Mouse (Mus musculus) kidney, adult 8-10 months (tissue): ENCODE measurements around the gene Pde6d.

ENCODE experiments used
- DNase-seq, 2 experiments: peaks; one replicate each; pipeline ENCODE4 v3.0.0; 2022

Gene Pde6d

GRCm38 (mm10) chr1:86582451-86583096, at the start of gene Pde6d, which contains the start of gene Cops7b:
Gene Pde6d (minus strand): TSS chr1:86582629.
Gene Cops7b (plus strand): TSS chr1:86582904.
- peak; percentile 95 to 97 for DNase-seq

GRCm38 (mm10) chr1:86630527-86630926, 48.1 kb upstream of the Pde6d start:
- no peak for DNase-seq

DNA sequence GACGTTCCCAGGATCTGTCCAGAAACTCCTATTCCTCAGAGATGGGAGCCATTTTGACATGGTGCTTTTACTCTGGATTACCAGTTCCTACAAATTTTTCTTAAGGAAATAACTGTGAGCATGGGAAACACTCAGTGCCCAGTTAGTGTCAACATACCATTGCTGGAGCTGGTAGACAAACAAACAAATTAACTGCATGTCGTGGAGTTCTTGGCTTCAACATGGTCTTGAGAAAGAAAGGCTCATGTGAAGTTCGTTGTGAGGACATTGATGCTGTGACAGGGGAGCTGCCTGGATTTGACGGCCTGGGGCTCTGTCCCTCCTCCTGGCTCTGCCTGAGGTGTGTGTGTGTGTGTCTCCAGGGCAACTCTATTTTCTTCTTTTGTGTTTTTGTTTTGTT, 47.5 kb upstream of the Pde6d start:
- DNase-seq, result no peak

DNA sequence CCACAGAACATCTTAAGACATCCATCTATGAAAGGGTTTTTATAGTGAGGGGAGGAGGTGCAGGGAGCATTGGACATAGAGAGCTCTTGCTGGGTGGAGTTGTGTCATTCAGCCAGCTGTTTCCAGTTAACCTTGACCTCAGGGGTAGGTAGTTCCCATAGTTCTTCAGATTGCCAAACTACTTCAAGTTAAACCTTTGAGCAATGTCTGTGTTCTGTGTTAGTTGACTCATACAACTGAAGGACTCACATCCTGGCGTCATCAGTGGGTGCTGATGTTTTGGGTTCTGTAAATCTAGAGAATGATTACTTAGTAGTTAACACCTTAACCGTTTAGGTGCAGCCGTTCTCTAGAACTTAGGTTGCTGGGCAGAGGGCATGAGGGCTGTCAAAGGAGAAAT, 45.8 kb upstream of the Pde6d start:
- peak; percentile 20 to 35 for DNase-seq

GRCm38 (mm10) chr1:86623001-86624000, 40.9 kb upstream of the Pde6d start:
- no peak for DNase-seq

- peak in 1 of 2 experiments; percentile 31 for DNase-seq
Measured at GRCm38 (mm10) chr1:86622296-86622695, 39.9 kb upstream of the Pde6d start.

- peak; percentile 26 to 69 for DNase-seq
Measured at GRCm38 (mm10) chr1:86618454-86619125, 36.2 kb upstream of the Pde6d start.

- no peak for DNase-seq
Measured at GRCm38 (mm10) chr1:86614269-86614668, 31.8 kb upstream of the Pde6d start.

DNA sequence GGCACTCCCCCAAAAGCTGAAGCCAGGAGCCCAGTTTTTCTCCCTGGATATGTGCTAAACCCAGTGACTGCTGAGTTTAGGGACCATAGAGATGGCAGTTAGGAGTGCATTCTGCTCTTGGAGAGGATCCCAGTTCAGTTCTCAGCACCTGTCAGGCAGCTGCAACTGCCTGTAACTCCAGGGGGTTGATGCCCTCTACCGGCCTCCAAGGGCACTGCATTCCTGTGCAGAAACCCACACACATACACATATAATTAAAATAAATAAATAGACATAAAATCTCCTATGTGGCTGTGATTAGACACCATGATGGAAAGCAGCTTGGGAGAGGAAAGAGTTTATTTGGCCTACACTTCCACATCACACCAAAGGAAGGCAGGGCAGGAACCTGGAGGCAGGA, 29.7 kb upstream of the Pde6d start:
- no peak for DNase-seq

DNA sequence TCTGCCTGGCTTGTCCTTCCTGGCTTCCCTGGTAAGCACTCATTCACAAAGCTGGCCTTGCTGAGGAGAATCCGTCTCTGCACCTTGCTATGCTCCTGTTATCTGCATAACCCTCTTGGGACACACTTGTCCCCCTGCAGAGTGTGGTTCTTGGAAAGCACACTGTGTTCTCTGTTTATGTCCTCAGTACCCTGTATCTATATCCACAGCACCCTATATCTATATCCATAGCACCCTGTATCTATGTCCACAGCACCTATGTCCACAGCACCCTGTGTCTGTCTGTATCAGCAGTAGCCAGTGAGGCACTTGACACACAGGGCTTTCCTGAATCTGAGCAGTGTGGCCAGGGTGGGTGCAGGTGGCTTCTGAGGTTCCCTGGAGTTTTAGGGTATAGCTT, 28.5 kb upstream of the Pde6d start:
- DNase-seq, result no peak

- DNase-seq, result no peak
Measured at GRCm38 (mm10) chr1:86600117-86600516, 17.7 kb upstream of the Pde6d start.

DNA sequence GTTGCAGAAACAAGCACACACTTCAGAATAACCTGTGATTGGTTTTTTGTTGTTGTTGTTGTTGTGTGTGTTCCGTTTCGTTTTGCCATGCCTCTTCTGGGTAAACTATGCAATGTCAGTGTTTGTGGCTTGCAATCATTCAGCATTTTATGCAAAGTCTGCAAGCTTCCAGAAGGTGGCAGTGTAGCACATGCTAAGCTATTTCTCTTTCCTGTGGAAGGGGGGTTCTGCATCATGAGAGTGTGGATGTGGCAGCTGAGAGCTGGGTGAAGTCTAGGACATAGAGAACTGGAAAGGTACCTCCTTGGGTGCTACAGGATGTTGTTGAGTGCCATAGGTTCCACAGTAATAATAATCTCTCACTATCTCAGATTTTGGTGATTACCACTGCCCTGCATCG, 16.1 kb upstream of the Pde6d start:
- DNase-seq, result no peak

DNA sequence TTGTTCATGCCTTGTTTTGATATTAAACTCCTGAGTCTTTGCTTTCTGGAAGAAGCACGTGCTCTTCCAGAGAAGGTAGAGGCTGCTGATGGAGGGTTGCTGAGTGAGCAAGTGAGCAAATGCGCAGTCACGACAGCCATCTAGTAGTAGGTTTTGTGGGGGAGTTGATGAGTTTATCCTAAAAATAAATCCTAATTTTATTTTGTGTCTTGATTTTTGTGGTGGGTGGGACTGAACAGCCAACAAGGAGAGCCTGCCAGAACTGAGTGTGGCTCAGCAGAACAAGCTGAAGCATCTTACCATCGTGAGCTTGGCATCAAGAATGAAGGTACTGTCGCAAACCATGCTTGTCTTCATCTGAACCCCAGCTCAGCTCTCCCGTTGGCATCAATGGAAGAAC, 14.1 kb upstream of the Pde6d start:
- DNase-seq, result no peak

GRCm38 (mm10) chr1:86595315-86595714, 12.9 kb upstream of the Pde6d start:
- DNase-seq, result no peak

GRCm38 (mm10) chr1:86594539-86594938, 12.1 kb upstream of the Pde6d start:
- no peak for DNase-seq

DNA sequence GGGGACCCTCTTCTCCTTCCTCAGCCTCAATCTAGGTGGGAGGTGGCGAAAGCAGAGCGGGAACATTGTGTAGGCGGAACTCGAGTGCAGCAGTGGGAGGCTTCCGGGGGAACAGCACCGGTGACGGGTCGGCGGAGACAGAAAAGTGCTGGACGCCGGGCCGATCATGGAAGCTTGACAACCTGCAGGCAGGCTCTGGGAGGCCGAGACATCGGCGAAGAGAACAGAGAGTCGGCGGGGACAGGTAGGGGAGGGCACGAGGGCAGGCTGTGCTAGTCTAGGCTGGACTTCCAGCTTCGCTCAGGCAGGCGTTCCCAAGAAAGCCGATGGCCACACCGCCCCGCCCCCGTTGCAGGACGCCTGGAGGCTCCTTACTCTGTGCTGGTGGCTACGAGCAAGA, 4.6 kb upstream of the Pde6d start:
- peak; percentile 61 to 71 for DNase-seq

DNA sequence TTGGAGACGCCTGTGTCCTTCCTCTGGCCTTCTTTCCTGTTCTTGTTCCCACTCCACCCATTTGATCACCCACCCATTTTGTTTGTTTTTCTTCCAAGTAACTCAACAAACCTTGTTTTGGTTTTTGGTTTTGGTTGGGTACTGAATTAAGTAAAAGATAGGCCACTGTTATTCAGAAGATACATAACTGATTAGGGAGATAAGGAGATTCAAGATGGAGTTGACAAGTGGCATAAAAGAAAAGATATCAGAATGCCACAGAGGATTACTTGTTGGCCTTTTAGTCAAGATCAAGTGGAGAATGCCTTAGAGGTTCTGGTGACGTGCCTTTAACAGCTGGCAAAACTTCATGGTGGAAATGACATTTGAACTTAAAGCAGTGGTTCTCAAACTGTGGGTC, 1.3 kb upstream of the Pde6d start:
- no peak for DNase-seq

DNA sequence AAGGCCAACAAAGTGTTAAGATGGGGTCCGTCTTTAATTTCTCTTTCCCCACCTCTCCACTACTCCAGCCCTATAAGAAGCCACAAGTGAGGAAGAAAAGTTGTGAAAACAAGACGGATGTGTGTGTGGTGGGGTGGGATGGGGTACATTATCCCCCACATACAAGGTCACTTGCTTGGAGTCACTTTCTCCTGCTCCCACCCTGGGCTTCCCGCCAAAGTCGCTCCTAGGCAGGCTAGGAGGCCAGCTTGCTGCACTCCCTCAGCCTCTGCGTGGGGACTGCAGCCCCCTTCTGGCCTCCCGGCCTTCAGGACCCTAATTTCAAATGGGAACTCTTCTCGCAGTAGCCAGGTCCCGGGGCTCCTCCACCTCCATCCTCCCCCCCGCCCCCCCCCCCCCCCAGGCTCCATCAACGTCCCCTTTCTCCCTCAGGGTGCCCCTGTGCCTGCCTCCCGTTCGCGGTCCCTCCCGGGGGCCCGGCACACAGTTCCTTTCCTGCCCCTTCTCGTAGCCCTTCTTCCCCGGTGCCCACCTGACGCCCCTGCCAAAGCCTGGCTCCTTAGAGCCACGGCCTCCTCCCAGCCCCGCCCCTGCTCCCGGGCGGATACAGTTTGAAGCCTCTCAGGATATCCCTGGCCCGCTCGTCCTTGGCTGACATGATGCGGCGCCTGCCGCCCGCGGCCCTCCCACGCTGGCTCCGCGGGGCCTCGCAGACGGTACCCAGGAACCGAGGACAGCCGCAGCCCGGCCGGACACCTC, 558 bp downstream of the Pde6d start:
- DNase-seq, result peak in 1 of 2 experiments; percentile 13

DNA sequence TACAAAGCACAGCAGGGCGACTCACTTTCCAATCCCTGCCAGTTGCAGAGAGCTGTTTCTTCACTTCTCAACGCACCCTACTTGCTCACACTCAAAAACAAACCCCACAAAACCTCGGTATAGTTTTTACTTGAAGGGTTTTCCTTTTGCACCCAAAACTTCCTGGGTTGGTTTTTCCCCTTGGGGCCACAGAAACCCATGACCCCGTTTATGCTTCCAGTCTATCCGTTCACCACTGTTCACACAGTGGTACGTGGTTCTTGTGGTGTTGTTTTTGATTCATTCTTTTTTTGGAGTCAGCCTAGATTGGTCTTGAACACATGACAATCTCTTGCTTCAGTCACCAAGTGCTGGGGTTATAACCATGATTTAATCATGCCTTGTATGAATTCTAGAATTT, 2.0 kb downstream of the Pde6d start:
- DNase-seq, result no peak

DNA sequence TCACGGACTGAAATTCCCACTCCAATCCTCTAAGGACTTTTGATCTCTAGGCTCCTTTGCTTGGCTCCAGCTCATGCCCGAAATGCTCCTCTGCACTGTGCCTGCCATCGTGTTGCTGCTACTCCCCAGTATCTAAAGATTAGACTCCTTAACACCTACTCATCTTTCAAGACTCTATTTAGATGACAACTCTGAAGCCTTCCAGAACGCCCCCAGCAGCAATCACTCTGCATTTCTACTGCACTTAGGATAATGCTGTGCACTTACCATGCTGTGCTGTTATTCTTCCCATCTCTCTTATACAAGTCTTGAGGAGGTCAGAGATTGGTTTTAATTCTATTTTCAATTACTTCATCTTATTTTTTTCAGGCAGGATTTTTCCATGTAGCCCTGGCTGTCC, 10.5 kb downstream of the Pde6d start:
- DNase-seq, result no peak

GRCm38 (mm10) chr1:86571381-86571780, 11.0 kb downstream of the Pde6d start:
- DNase-seq, result no peak

DNA sequence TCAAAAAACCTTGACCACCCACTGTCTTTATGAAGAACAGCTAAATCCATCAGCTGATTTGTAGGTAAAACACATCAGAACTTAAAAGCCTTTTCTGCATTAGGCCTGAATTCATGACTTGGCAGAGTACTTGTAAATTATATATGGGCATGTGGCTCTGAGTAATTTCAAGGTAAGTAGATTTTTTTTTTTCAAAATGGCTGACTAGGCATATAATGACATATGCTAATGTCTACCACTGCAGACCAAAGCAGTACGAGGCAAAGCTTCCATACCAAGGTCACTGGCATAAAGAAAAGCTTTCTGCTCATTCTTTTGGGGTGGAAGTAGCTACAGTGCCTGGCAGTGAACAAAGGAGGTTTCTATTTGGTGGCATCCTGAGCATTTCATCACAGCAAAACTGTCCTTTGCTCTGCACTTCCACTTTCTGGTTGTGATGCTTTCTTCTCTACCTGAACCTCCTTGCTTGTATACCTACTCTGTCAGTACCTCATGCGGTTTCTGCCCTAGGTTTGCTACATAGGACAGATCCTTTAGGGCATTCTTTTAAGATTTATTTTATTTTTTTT, 13.1 kb downstream of the Pde6d start:
- no peak for DNase-seq
